Mouse (Mus musculus): ENCODE results near the gene Tnpo1. TPM values are rescaled to one million over a fixed set of nuclear protein-coding genes. Genes with fewer than 3 reads are reported as not detected.

Tnpo1 gene
- polyA plus RNA-seq, 1 experiment: 253 TPM

- no peaks in the 10 kb centered on the region for H3K27me3 ChIP-seq (ENCODE audit: control insufficient read depth, insufficient read depth, low read length, poor library complexity, severe bottlenecking)
- no peak overlapping the region for H3K4me3 ChIP-seq (ENCODE audit: low read depth, low read length)
- H3K9me3 ChIP-seq (replicated peaks; ENCODE audit: control insufficient read depth, insufficient read depth, low read length, poor library complexity, severe bottlenecking): no peaks in the 10 kb centered on the region
- no peak overlapping the region for H3K27ac ChIP-seq (ENCODE audit: insufficient read depth, low read length)
- no peaks in the 10 kb centered on the region for H3K4me1 ChIP-seq (ENCODE audit: control insufficient read depth, insufficient read depth, low read length)
- TF ChIP-seq EP300 (IDR thresholded peaks at IDR 0.05; ENCODE audit: insufficient read depth, low read depth, low read length): no peak
- TF ChIP-seq CTCF (IDR thresholded peaks at IDR 0.05; ENCODE audit: low read depth, low read length): no peak
- TF ChIP-seq POLR2A (IDR thresholded peaks at IDR 0.05; ENCODE audit: insufficient read depth, low read length): no peak
- no peak overlapping the region for H3K9ac ChIP-seq (ENCODE audit: low read depth, poor library complexity, severe bottlenecking)
- H3K36me3 ChIP-seq (ENCODE audit: control insufficient read depth, insufficient read depth, low read length, poor library complexity, severe bottlenecking): no peaks in the 10 kb centered on the region; the same call in 1 of the 2 replicates
These were observed 121.7 kb downstream of the Tnpo1 start for GRCm38 (mm10) chr13:98804480-98804879.

GRCm38 (mm10) chr13:98803699-98804098 is 122.5 kb downstream of the Tnpo1 start:
- no peaks in the 10 kb centered on the region for H3K4me1 ChIP-seq (ENCODE audit: control insufficient read depth, insufficient read depth, low read length)
- H3K9me3 ChIP-seq (replicated peaks; ENCODE audit: control insufficient read depth, insufficient read depth, low read length, poor library complexity, severe bottlenecking): no peaks in the 10 kb centered on the region
- H3K36me3 ChIP-seq (ENCODE audit: control insufficient read depth, insufficient read depth, low read length, poor library complexity, severe bottlenecking): no peaks in the 10 kb centered on the region; the same call in 1 of the 2 replicates
- no peak for TF ChIP-seq EP300 (IDR thresholded peaks at IDR 0.05; ENCODE audit: insufficient read depth, low read depth, low read length)
- H3K4me3 ChIP-seq (ENCODE audit: low read depth, low read length): no peak overlapping the region
- H3K27ac ChIP-seq (ENCODE audit: insufficient read depth, low read length): no peak overlapping the region
- H3K9ac ChIP-seq (ENCODE audit: low read depth, poor library complexity, severe bottlenecking): no peak overlapping the region
- H3K27me3 ChIP-seq (ENCODE audit: control insufficient read depth, insufficient read depth, low read length, poor library complexity, severe bottlenecking): no peaks in the 10 kb centered on the region

- no peaks in the 10 kb centered on the region for H3K27me3 ChIP-seq (ENCODE audit: control insufficient read depth, insufficient read depth, low read length, poor library complexity, severe bottlenecking)
- H3K9ac ChIP-seq (ENCODE audit: low read depth, poor library complexity, severe bottlenecking): no peak overlapping the region
- H3K9me3 ChIP-seq (replicated peaks; ENCODE audit: control insufficient read depth, insufficient read depth, low read length, poor library complexity, severe bottlenecking): no peaks in the 10 kb centered on the region
- TF ChIP-seq EP300 (IDR thresholded peaks at IDR 0.05; ENCODE audit: insufficient read depth, low read depth, low read length) (no peak), CTCF (IDR thresholded peaks at IDR 0.05; ENCODE audit: low read depth, low read length) (no peak), POLR2A (IDR thresholded peaks at IDR 0.05; ENCODE audit: insufficient read depth, low read length) (no peak)
- no peaks in the 10 kb centered on the region for H3K4me1 ChIP-seq (ENCODE audit: control insufficient read depth, insufficient read depth, low read length)
- H3K36me3 ChIP-seq (ENCODE audit: control insufficient read depth, insufficient read depth, low read length, poor library complexity, severe bottlenecking): no peaks in the 10 kb centered on the region; the same call in 1 of the 2 replicates
- H3K4me3 ChIP-seq (ENCODE audit: low read depth, low read length): no peak overlapping the region
- H3K27ac ChIP-seq (ENCODE audit: insufficient read depth, low read length): no peak overlapping the region
These were observed 123.2 kb downstream of the Tnpo1 start for GRCm38 (mm10) chr13:98802957-98803356.

- Histone ChIP-seq H3K27ac (ENCODE audit: insufficient read depth, low read length) (no peak overlapping the region), H3K36me3 (ENCODE audit: control insufficient read depth, insufficient read depth, low read length, poor library complexity, severe bottlenecking) (peaks cover 2% of the 10 kb centered on the region; the same call in 1 of the 2 replicates), H3K9me3 (replicated peaks; ENCODE audit: control insufficient read depth, insufficient read depth, low read length, poor library complexity, severe bottlenecking) (no peaks in the 10 kb centered on the region), H3K4me1 (ENCODE audit: control insufficient read depth, insufficient read depth, low read length) (no peaks in the 10 kb centered on the region), H3K4me3 (ENCODE audit: low read depth, low read length) (no peak overlapping the region), H3K9ac (ENCODE audit: low read depth, poor library complexity, severe bottlenecking) (no peak overlapping the region), H3K27me3 (ENCODE audit: control insufficient read depth, insufficient read depth, low read length, poor library complexity, severe bottlenecking) (no peaks in the 10 kb centered on the region)
- TF ChIP-seq CTCF (IDR thresholded peaks at IDR 0.05; ENCODE audit: low read depth, low read length) (no peak), POLR2A (IDR thresholded peaks at IDR 0.05; ENCODE audit: insufficient read depth, low read length) (no peak), EP300 (IDR thresholded peaks at IDR 0.05; ENCODE audit: insufficient read depth, low read depth, low read length) (no peak)
These were observed 130.7 kb downstream of the Tnpo1 start for GRCm38 (mm10) chr13:98795511-98795910.

- no peak for TF ChIP-seq CTCF (IDR thresholded peaks at IDR 0.05; ENCODE audit: low read depth, low read length)
- TF ChIP-seq POLR2A (IDR thresholded peaks at IDR 0.05; ENCODE audit: insufficient read depth, low read length): no peak
- Histone ChIP-seq H3K9ac (ENCODE audit: low read depth, poor library complexity, severe bottlenecking) (no peak overlapping the region), H3K27ac (ENCODE audit: insufficient read depth, low read length) (no peak overlapping the region), H3K4me3 (ENCODE audit: low read depth, low read length) (no peak overlapping the region), H3K36me3 (ENCODE audit: control insufficient read depth, insufficient read depth, low read length, poor library complexity, severe bottlenecking) (peaks cover 2% of the 10 kb centered on the region; the same call in 1 of the 2 replicates), H3K27me3 (ENCODE audit: control insufficient read depth, insufficient read depth, low read length, poor library complexity, severe bottlenecking) (no peaks in the 10 kb centered on the region), H3K9me3 (replicated peaks; ENCODE audit: control insufficient read depth, insufficient read depth, low read length, poor library complexity, severe bottlenecking) (no peaks in the 10 kb centered on the region), H3K4me1 (ENCODE audit: control insufficient read depth, insufficient read depth, low read length) (no peaks in the 10 kb centered on the region)
These were observed 133.3 kb downstream of the Tnpo1 start for GRCm38 (mm10) chr13:98792864-98793263.

GRCm38 (mm10) chr13:98791693-98792092 is 134.5 kb downstream of the Tnpo1 start:
- no peak for TF ChIP-seq CTCF (IDR thresholded peaks at IDR 0.05; ENCODE audit: low read depth, low read length)
- no peak overlapping the region for H3K27ac ChIP-seq (ENCODE audit: insufficient read depth, low read length)
- no peaks in the 10 kb centered on the region for H3K27me3 ChIP-seq (ENCODE audit: control insufficient read depth, insufficient read depth, low read length, poor library complexity, severe bottlenecking)
- H3K9me3 ChIP-seq (replicated peaks; ENCODE audit: control insufficient read depth, insufficient read depth, low read length, poor library complexity, severe bottlenecking): no peaks in the 10 kb centered on the region
- no peaks in the 10 kb centered on the region for H3K4me1 ChIP-seq (ENCODE audit: control insufficient read depth, insufficient read depth, low read length)
- no peak overlapping the region for H3K9ac ChIP-seq (ENCODE audit: low read depth, poor library complexity, severe bottlenecking)
- no peak overlapping the region for H3K4me3 ChIP-seq (ENCODE audit: low read depth, low read length)
- no peaks in the 10 kb centered on the region; the same call in 1 of the 2 replicates for H3K36me3 ChIP-seq (ENCODE audit: control insufficient read depth, insufficient read depth, low read length, poor library complexity, severe bottlenecking)

Other genes starting within 250 kb of the Tnpo1 start
- gene Tmem171, start 231.6 kb downstream of the Tnpo1 start, polyA plus RNA-seq (2011; ENCODE audit: insufficient read depth, insufficient read length, low read depth, missing spikeins): 0.99 TPM in 1 of 2 replicates, not detected in the other
- gene Fcho2, start 110.9 kb downstream of the Tnpo1 start, polyA plus RNA-seq (2011; ENCODE audit: insufficient read depth, insufficient read length, low read depth, missing spikeins): 89.0 and 98.5 TPM in 2 replicates
- not detected in 2 replicates for gene 1700024P04Rik, start 58.2 kb upstream of the Tnpo1 start, polyA plus RNA-seq (2011; ENCODE audit: insufficient read depth, insufficient read length, low read depth, missing spikeins)